Mouse (Mus musculus) MEL (cell line): ENCODE measurements around the gene Gpx3. TPM values are rescaled to one million over a fixed set of nuclear protein-coding genes. Genes with fewer than 3 reads are reported as not detected.
A peak's percentile ranks its signal among the peaks of the same experiment; 100 is the strongest.

ENCODE experiments used
- DNase-seq: peaks from one replicate; pipeline ENCODE4 v3.0.0; 2011; ENCODE audit warnings: low read depth, low spot score
- H3K27ac ChIP-seq: 2 replicates; pipeline ENCODE4 v1.5.1; 2012; ENCODE audit warnings: low read depth, mild to moderate bottlenecking, control low read depth, low read length, moderate library complexity; ENCODE audit not compliant: control insufficient read depth
- H3K27me3 ChIP-seq, 2 experiments: fragments of 150-350 bp in 1 of 2; sonication (generic) in 1 of 2; 2 replicates each; pipeline ENCODE4 v1.6.1; 2012; ENCODE audit warnings: low read length in 2 of 2, mild to moderate bottlenecking in 2 of 2, improper control_type of control experiment in 1 of 2, moderate library complexity in 1 of 2; ENCODE audit not compliant: insufficient read depth in 2 of 2, control insufficient read depth in 1 of 2
- H3K36me3 ChIP-seq, 2 experiments: 2 replicates each; pipeline ENCODE4 v1.6.1; 2012 to 2014; ENCODE audit warnings: low read length in 2 of 2, improper control_type of control experiment in 1 of 2, inconsistent platforms in 1 of 2, mild to moderate bottlenecking in 1 of 2; ENCODE audit not compliant: insufficient read depth in 2 of 2, control insufficient read depth in 1 of 2
- H3K4me1 ChIP-seq, 2 experiments: fragments of 150-350 bp in 1 of 2; sonication (generic) in 1 of 2; 2 replicates each; pipeline ENCODE4 v1.6.1; 2012; ENCODE audit warnings: low read length in 2 of 2, improper control_type of control experiment in 1 of 2, mild to moderate bottlenecking in 1 of 2; ENCODE audit not compliant: insufficient read depth in 2 of 2, control insufficient read depth in 1 of 2
- H3K4me3 ChIP-seq, 2 experiments: fragments of 150-350 bp in 1 of 2; sonication (generic) in 1 of 2; 2 replicates each; pipeline ENCODE4 v1.5.1; 2012; ENCODE audit warnings: low read depth in 2 of 2, low read length in 2 of 2, mild to moderate bottlenecking in 2 of 2, moderate library complexity in 2 of 2, control low read depth in 1 of 2, improper control_type of control experiment in 1 of 2; ENCODE audit not compliant: control insufficient read depth in 1 of 2, insufficient read depth in 1 of 2
- H3K79me2 ChIP-seq: 2 replicates; pipeline ENCODE4 v1.6.1; 2012; ENCODE audit warnings: mild to moderate bottlenecking, low read length, moderate library complexity; ENCODE audit not compliant: control insufficient read depth, poor library complexity, insufficient read depth
- H3K9ac ChIP-seq: 2 replicates; pipeline ENCODE4 v1.6.1; 2012; ENCODE audit warnings: low read depth, mild to moderate bottlenecking, control low read depth, low read length, moderate library complexity; ENCODE audit not compliant: control insufficient read depth, poor library complexity, severe bottlenecking
- H3K9me3 ChIP-seq: fragments of 150-350 bp; sonication (generic); replicated peaks from 2 replicates; pipeline ENCODE4 v1.6.1; 2012; ENCODE audit warnings: mild to moderate bottlenecking, low read length, improper control_type of control experiment, moderate library complexity; ENCODE audit not compliant: insufficient read depth
- BHLHE40 ChIP-seq: IDR thresholded peaks from 2 replicates; pipeline ENCODE4 v1.6.1; 2012; ENCODE audit warnings: low read depth, mild to moderate bottlenecking, inconsistent platforms, low read length, improper control_type of control experiment, borderline replicate concordance
- CHD1 ChIP-seq: IDR thresholded peaks from 2 replicates; pipeline ENCODE4 v1.6.1; 2012; ENCODE audit warnings: low read depth, mild to moderate bottlenecking, inconsistent platforms, low read length, improper control_type of control experiment
- ELF1 ChIP-seq: IDR thresholded peaks from 2 replicates; pipeline ENCODE4 v1.6.1; 2014; ENCODE audit warnings: low read depth, mild to moderate bottlenecking, inconsistent platforms, low read length, improper control_type of control experiment, moderate library complexity
- EP300 ChIP-seq, 2 experiments: IDR thresholded peaks; 2 replicates each; pipeline ENCODE4 v1.6.1; 2011; ENCODE audit warnings: improper control_type of control experiment in 2 of 2, low read length in 2 of 2, low read depth in 1 of 2, mild to moderate bottlenecking in 1 of 2
- ETS1 ChIP-seq: IDR thresholded peaks from 2 replicates; pipeline ENCODE4 v1.6.1; 2012; ENCODE audit warnings: low read depth, mild to moderate bottlenecking, inconsistent platforms, low read length, improper control_type of control experiment, moderate library complexity
- GATA1 ChIP-seq: IDR thresholded peaks from 2 replicates; pipeline ENCODE4 v1.6.1; 2011; ENCODE audit warnings: low read depth, low read length, improper control_type of control experiment
- JUND ChIP-seq: IDR thresholded peaks from 2 replicates; pipeline ENCODE4 v1.6.1; 2011; ENCODE audit warnings: low read depth, mild to moderate bottlenecking, improper control_type of control experiment, low read length
- MAX ChIP-seq: IDR thresholded peaks from 2 replicates; pipeline ENCODE4 v1.6.1; 2011; ENCODE audit warnings: low read length, improper control_type of control experiment
- MAZ ChIP-seq: IDR thresholded peaks from 2 replicates; pipeline ENCODE4 v1.6.1; 2012; ENCODE audit warnings: low read depth, mild to moderate bottlenecking, inconsistent platforms, low read length, improper control_type of control experiment
- MXI1 ChIP-seq: IDR thresholded peaks from 2 replicates; pipeline ENCODE4 v1.6.1; 2011; ENCODE audit warnings: mild to moderate bottlenecking, low read depth, low read length, improper control_type of control experiment
- MYC ChIP-seq: IDR thresholded peaks from 2 replicates; pipeline ENCODE4 v1.6.1; 2011; ENCODE audit warnings: low read depth, mild to moderate bottlenecking, low read length, improper control_type of control experiment, moderate library complexity
- NELFE ChIP-seq: IDR thresholded peaks from 2 replicates; pipeline ENCODE4 v1.6.1; 2011; ENCODE audit warnings: low read depth, low read length, improper control_type of control experiment
- NRF1 ChIP-seq: IDR thresholded peaks from 2 replicates; pipeline ENCODE4 v1.6.1; 2014; ENCODE audit warnings: low read depth, mild to moderate bottlenecking, inconsistent platforms, low read length, improper control_type of control experiment, moderate library complexity; ENCODE audit not compliant: poor library complexity, insufficient read depth, severe bottlenecking
- POLR2AphosphoS2 ChIP-seq: IDR thresholded peaks from 2 replicates; pipeline ENCODE4 v1.6.1; 2011; ENCODE audit warnings: low read length, improper control_type of control experiment
- POLR2AphosphoS5 ChIP-seq: IDR thresholded peaks from 2 replicates; pipeline ENCODE4 v1.6.1; 2012; ENCODE audit warnings: low read depth, borderline replicate concordance, mild to moderate bottlenecking, inconsistent platforms, low read length, moderate library complexity, mixed read lengths
- RCOR1 ChIP-seq: IDR thresholded peaks from 2 replicates; pipeline ENCODE4 v1.6.1; 2012; ENCODE audit warnings: low read depth, mild to moderate bottlenecking, inconsistent platforms, low read length, improper control_type of control experiment
- SIN3A ChIP-seq: IDR thresholded peaks from 2 replicates; pipeline ENCODE4 v1.6.1; 2012; ENCODE audit warnings: low read length, improper control_type of control experiment, inconsistent platforms
- ZKSCAN1 ChIP-seq: IDR thresholded peaks from 2 replicates; pipeline ENCODE4 v1.6.1; 2012; ENCODE audit warnings: low read depth, mild to moderate bottlenecking, inconsistent platforms, low read length, improper control_type of control experiment, moderate library complexity
- ZMIZ1 ChIP-seq: IDR thresholded peaks from 2 replicates; pipeline ENCODE4 v1.6.1; 2012; ENCODE audit warnings: low read depth, mild to moderate bottlenecking, inconsistent platforms, low read length, improper control_type of control experiment, moderate library complexity
- ZNF384 ChIP-seq: IDR thresholded peaks from 2 replicates; pipeline ENCODE4 v1.6.1; 2012; ENCODE audit warnings: low read depth, mild to moderate bottlenecking, inconsistent platforms, low read length, improper control_type of control experiment
- polyA plus RNA-seq, 2 experiments: library from polyadenylated mRNA; stranded (reverse) in 1 of 2; unstranded in 1 of 2; fragments of >175 nt in 1 of 2; fragments of >200 nt in 1 of 2; gene quantifications; 2 replicates each; pipeline versions ENCODE4 v1.2.1 to v1.2.4; 2012; ENCODE audit warnings: low replicate concordance in 2 of 2, low read depth in 1 of 2; ENCODE audit not compliant: insufficient read length in 2 of 2, insufficient read depth in 1 of 2, missing spikeins in 1 of 2
- total RNA-seq: library from RNA; depleted of rRNA; stranded (reverse); fragments of 300-350 nt; gene quantifications from 2 replicates; pipeline ENCODE4 v1.2.3, GENCODE M21; 2012

Gene Gpx3
- total and polyA plus RNA-seq, 3 experiments = 0.12 to 0.15 TPM; not detected in 1

- Histone ChIP-seq H3K27me3 (no peaks in the 10 kb centered on the region), H3K9me3 (no peaks in the 10 kb centered on the region), H3K4me1 (peaks cover 7 to 24% of the 10 kb centered on the region in 2 experiments), H3K4me3 (peak overlapping the region in 1 of 2 experiments; percentile 69; a peak in 2 of 4 replicates), H3K36me3 (peaks cover 6 to 26% of the 10 kb centered on the region in 2 experiments), H3K9ac (peak overlapping the region; percentile 89; the same call in 1 of the 2 replicates), H3K79me2 (peaks cover 21% of the 10 kb centered on the region), H3K27ac (peak overlapping the region; percentile 26; the same call in 1 of the 2 replicates)
- TF ChIP-seq JUND = 0 out of 2 replicates have a peak, but pooled peaks have one; percentile 25
- peak; percentile 58 for TF ChIP-seq GATA1
- TF ChIP-seq MXI1 = peak; percentile 35; the same call in 1 of the 2 replicates
- no peak; the same call in 1 of the 2 replicates for TF ChIP-seq ETS1
- 0 out of 2 replicates have a peak, but pooled peaks have one; percentile 50 for TF ChIP-seq POLR2AphosphoS2
- peak; percentile 77 for DNase-seq
Measured at GRCm38 (mm10) chr11:54867903-54868434, 34.3 kb upstream of the Gpx3 start.

GRCm38 (mm10) chr11:54868445-54868844, 33.8 kb upstream of the Gpx3 start:
- peak; percentile 57; the same call in 1 of the 2 replicates for TF ChIP-seq POLR2AphosphoS2
- 0 out of 2 replicates have a peak, but pooled peaks have one; percentile 26 for TF ChIP-seq MAX
- TF ChIP-seq MAZ = no peak
- no peak for TF ChIP-seq NELFE
- TF ChIP-seq ZMIZ1 = peak; percentile 37; the same call in 1 of the 2 replicates
- TF ChIP-seq MXI1 = peak; percentile 44; the same call in 1 of the 2 replicates
- TF ChIP-seq JUND = 0 out of 2 replicates have a peak, but pooled peaks have one; percentile 9
- TF ChIP-seq EP300 (IDR thresholded peaks at IDR 0.05; ENCODE audit: low read depth in 1 of 2, low read length in 2 of 2) = peak in 1 of 2 experiments; percentile 50; a peak in 2 of 4 replicates
- Histone ChIP-seq H3K9ac (no peak overlapping the region), H3K9me3 (no peaks in the 10 kb centered on the region), H3K79me2 (peaks cover 21% of the 10 kb centered on the region), H3K4me1 (peaks cover 7 to 24% of the 10 kb centered on the region in 2 experiments), H3K4me3 (no peak overlapping the region), H3K36me3 (peaks cover 6 to 26% of the 10 kb centered on the region in 2 experiments), H3K27me3 (no peaks in the 10 kb centered on the region), H3K27ac (peak overlapping the region; percentile 28; the same call in 1 of the 2 replicates)
- DNase-seq = peak; percentile 62

GRCm38 (mm10) chr11:54869318-54869717, 32.9 kb upstream of the Gpx3 start:
- H3K4me1 ChIP-seq = peaks cover 7 to 24% of the 10 kb centered on the region in 2 experiments
- H3K9ac ChIP-seq = no peak overlapping the region; the same call in 1 of the 2 replicates
- no peak overlapping the region for H3K27ac ChIP-seq
- peaks cover 6 to 26% of the 10 kb centered on the region in 2 experiments for H3K36me3 ChIP-seq
- no peaks in the 10 kb centered on the region for H3K9me3 ChIP-seq
- no peak overlapping the region for H3K4me3 ChIP-seq
- peaks cover 21% of the 10 kb centered on the region for H3K79me2 ChIP-seq
- TF ChIP-seq RCOR1 = no peak
- no peak for TF ChIP-seq POLR2AphosphoS5
- 0 out of 2 replicates have a peak, but pooled peaks have one; percentile 41 for TF ChIP-seq MYC
- no peak for TF ChIP-seq ZNF384
- no peak for TF ChIP-seq BHLHE40
- no peak for TF ChIP-seq ELF1
- no peak for TF ChIP-seq GATA1
- no peak for TF ChIP-seq NRF1
- TF ChIP-seq ZKSCAN1 = no peak
- TF ChIP-seq MAX = 0 out of 2 replicates have a peak, but pooled peaks have one; percentile 23
- TF ChIP-seq CHD1 = no peak
- TF ChIP-seq MAZ = no peak
- no peak; the same call in 1 of the 2 replicates for TF ChIP-seq SIN3A
- no peak for TF ChIP-seq POLR2AphosphoS2
- TF ChIP-seq, all 39 proteins: peak for 2
- DNase-seq = peak; percentile 49
- H3K27me3 ChIP-seq = no peaks in the 10 kb centered on the region
